Mouse (Mus musculus): ENCODE measurements around the gene Cyth1. TPM values are rescaled to one million over a fixed set of nuclear protein-coding genes. Genes with fewer than 3 reads are reported as not detected.

The Cyth1 gene
- polyA plus RNA-seq, 1 experiment from 2014 or later, result 12.2 TPM

DNA sequence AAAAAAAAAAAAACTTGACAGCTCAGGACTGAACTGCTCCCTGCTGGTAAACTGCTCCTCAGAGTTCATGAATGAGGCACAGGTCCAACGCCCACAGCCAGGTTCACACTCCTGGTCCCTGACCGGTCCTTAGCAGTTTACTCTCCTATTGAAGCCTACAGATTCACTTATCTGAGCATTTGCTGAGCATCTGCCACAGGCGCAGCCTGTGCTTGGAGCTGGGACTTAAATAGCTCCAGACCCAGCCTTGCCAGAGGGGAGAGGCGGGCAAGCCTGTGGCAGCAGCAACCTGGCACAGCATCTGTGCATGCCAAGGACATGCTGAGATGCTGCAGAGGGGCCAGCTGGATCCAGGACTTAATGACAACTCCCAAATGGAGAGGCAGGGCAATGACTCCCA, 38.3 kb downstream of the Cyth1 start:
- no peak for ATAC-seq (ENCODE audit: insufficient read depth, low FRiP score)
- Histone ChIP-seq H3K9me3 (replicated peaks; ENCODE audit: control insufficient read depth, low read length) (no peaks in the 10 kb centered on the region), H3K4me1 (ENCODE audit: control insufficient read depth, insufficient read depth, low read length) (peaks cover 50% of the 10 kb centered on the region), H3K27ac (ENCODE audit: low read length) (no peak overlapping the region), H3K36me3 (ENCODE audit: control insufficient read depth, insufficient read depth, low read length) (no peaks in the 10 kb centered on the region), H3K9ac (ENCODE audit: low read length) (no peak overlapping the region), H3K4me3 (replicated peaks; ENCODE audit: low read length) (no peak overlapping the region), H3K4me2 (ENCODE audit: low read depth, low read length) (no peak overlapping the region), H3K27me3 (ENCODE audit: control insufficient read depth, insufficient read depth, low read length) (no peaks in the 10 kb centered on the region)
- 85% methylated on average over 4 of the region's 4 CpGs for WGBS

DNA sequence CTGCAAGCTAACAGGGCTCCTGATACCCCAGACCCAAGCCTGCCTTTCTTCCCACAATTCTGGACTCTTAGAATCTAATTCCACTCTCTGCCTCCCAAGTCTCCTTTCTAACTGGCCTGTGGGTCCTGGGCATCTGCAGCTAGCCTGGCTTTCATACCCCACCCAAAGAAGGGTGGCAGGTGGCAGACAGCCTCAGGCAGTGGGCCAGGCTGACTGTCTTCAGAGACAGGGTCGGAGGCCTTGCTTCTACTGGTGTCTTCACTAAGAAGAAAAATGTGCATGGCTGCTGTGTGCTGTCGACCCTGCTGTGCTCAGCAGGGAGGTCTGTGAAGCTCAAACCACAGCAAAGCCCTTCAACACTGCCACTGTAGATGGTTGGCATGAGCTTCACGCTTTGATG, 39.0 kb downstream of the Cyth1 start:
- WGBS, result 67% methylated on average over 3 of the region's 3 CpGs
- Histone ChIP-seq H3K4me3 (replicated peaks; ENCODE audit: low read length) (no peak overlapping the region), H3K9me3 (replicated peaks; ENCODE audit: control insufficient read depth, low read length) (no peaks in the 10 kb centered on the region), H3K36me3 (ENCODE audit: control insufficient read depth, insufficient read depth, low read length) (no peaks in the 10 kb centered on the region), H3K4me2 (ENCODE audit: low read depth, low read length) (no peak overlapping the region), H3K27me3 (ENCODE audit: control insufficient read depth, insufficient read depth, low read length) (no peaks in the 10 kb centered on the region), H3K4me1 (ENCODE audit: control insufficient read depth, insufficient read depth, low read length) (peaks cover 50% of the 10 kb centered on the region), H3K9ac (ENCODE audit: low read length) (no peak overlapping the region; the same call in 1 of the 2 replicates), H3K27ac (ENCODE audit: low read length) (no peak overlapping the region)
- no peak for ATAC-seq (ENCODE audit: insufficient read depth, low FRiP score)

DNA sequence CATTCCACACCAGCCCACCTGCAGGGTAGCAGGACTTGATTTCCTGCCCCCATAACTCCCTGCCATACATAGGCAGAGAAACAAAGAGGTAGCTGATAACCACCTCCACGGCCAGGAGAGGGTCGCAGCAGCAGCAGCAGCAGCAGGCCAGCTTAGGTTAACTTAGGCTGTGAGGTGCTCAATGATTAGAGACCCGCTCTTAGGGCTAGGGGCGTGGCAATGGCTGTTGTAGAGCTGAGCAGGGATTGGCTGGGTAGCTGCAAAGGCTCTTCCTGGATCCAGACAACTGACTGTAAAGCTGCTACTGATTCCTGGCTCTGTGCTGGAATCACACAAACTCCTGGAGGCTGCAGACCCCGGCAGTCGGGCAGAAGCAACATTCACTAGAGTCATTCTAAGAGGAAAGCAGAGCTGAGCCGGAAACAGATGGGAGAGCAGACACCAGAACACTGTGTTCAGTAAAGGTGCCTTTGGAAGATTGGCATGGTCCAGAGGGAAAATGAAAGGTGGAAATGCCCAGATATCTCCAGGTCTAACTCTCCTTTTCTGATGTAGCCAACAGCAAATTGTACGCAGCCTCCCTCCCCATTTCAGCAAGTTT, 39.6 kb downstream of the Cyth1 start:
- H3K4me1 ChIP-seq (ENCODE audit: control insufficient read depth, insufficient read depth, low read length), result peaks cover 50% of the 10 kb centered on the region
- H3K36me3 ChIP-seq (ENCODE audit: control insufficient read depth, insufficient read depth, low read length), result no peaks in the 10 kb centered on the region
- no peaks in the 10 kb centered on the region for H3K27me3 ChIP-seq (ENCODE audit: control insufficient read depth, insufficient read depth, low read length)
- WGBS, result 27% methylated on average over 8 of the region's 8 CpGs
- H3K27ac ChIP-seq (ENCODE audit: low read length), result peak overlapping the region; percentile 64
- H3K4me2 ChIP-seq (ENCODE audit: low read depth, low read length), result no peak overlapping the region
- ATAC-seq (ENCODE audit: insufficient read depth, low FRiP score), result peak; percentile 61; the same call in 1 of the 2 replicates
- H3K4me3 ChIP-seq (replicated peaks; ENCODE audit: low read length), result no peak overlapping the region
- no peaks in the 10 kb centered on the region for H3K9me3 ChIP-seq (replicated peaks; ENCODE audit: control insufficient read depth, low read length)
- peak overlapping the region; percentile 41; the same call in 1 of the 2 replicates for H3K9ac ChIP-seq (ENCODE audit: low read length)

DNA sequence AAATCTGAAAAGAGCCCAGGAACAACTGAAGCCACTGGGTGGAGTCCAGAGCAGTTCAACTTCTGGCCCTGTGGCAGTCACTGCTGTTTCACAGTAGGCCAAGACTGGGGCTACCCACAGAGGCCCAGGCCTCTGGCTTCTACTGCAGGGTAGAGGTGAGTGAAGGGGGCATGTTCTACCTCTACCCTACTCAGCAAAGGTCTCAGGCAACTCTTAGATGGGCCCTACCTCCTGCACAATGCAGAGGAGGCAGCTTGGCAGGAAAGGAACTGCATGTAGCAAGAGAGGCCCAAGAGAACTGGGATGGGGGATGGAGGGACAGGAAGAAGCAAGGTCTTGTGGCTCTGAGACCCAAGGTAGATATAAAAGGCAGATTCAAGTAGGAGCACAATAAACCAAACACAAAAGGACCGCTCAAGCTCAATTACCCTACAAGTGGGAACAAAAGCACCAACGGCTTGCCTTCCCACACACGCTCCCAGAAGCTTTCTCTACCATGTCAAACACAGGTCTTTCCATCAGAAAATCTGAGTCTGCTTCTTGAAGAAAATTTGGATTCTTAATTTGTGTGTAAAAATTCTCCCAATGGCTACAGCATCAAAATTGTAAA, 40.9 kb downstream of the Cyth1 start:
- H3K27ac ChIP-seq (ENCODE audit: low read length), result peak overlapping the region; percentile 30; the same call in 1 of the 2 replicates

DNA sequence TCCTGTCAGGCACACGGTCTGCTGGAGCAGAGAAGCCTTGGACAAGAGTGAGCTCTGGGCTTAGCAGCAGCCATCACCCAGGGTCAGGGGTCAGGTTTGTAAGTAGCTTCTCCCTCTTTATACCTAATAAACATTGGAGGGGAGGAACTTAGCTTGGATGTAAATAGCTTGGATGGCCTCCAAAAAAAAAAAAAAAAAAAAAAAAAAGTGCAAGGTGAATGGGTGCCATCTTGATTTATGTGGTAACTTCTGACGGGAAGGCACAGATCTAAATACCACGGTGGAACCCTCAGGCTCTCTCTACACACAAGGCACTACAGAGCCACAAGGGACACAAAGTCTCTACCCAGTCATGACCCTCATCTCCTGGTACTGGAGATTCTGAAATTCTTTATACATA, 42.1 kb downstream of the Cyth1 start:
- no peak overlapping the region for H3K4me3 ChIP-seq (replicated peaks; ENCODE audit: low read length)
- WGBS, result 41% methylated on average over 3 of the region's 3 CpGs
- H3K9me3 ChIP-seq (replicated peaks; ENCODE audit: control insufficient read depth, low read length), result no peaks in the 10 kb centered on the region
- no peak overlapping the region for H3K4me2 ChIP-seq (ENCODE audit: low read depth, low read length)
- H3K36me3 ChIP-seq (ENCODE audit: control insufficient read depth, insufficient read depth, low read length), result no peaks in the 10 kb centered on the region
- H3K27me3 ChIP-seq (ENCODE audit: control insufficient read depth, insufficient read depth, low read length), result no peaks in the 10 kb centered on the region
- ATAC-seq (ENCODE audit: insufficient read depth, low FRiP score), result no peak
- peaks cover 54% of the 10 kb centered on the region for H3K4me1 ChIP-seq (ENCODE audit: control insufficient read depth, insufficient read depth, low read length)
- no peak overlapping the region for H3K27ac ChIP-seq (ENCODE audit: low read length)
- H3K9ac ChIP-seq (ENCODE audit: low read length), result no peak overlapping the region

More for the DNA sequence above, 40.9 kb downstream of the Cyth1 start:
- Histone ChIP-seq H3K4me3 (replicated peaks; ENCODE audit: low read length) (no peak overlapping the region), H3K9me3 (replicated peaks; ENCODE audit: control insufficient read depth, low read length) (no peaks in the 10 kb centered on the region), H3K9ac (ENCODE audit: low read length) (no peak overlapping the region), H3K27me3 (ENCODE audit: control insufficient read depth, insufficient read depth, low read length) (no peaks in the 10 kb centered on the region), H3K4me2 (ENCODE audit: low read depth, low read length) (no peak overlapping the region), H3K36me3 (ENCODE audit: control insufficient read depth, insufficient read depth, low read length) (no peaks in the 10 kb centered on the region), H3K4me1 (ENCODE audit: control insufficient read depth, insufficient read depth, low read length) (peaks cover 53% of the 10 kb centered on the region)
- 83% methylated on average over 3 of the region's 3 CpGs for WGBS
- ATAC-seq (ENCODE audit: insufficient read depth, low FRiP score), result no peak

DNA sequence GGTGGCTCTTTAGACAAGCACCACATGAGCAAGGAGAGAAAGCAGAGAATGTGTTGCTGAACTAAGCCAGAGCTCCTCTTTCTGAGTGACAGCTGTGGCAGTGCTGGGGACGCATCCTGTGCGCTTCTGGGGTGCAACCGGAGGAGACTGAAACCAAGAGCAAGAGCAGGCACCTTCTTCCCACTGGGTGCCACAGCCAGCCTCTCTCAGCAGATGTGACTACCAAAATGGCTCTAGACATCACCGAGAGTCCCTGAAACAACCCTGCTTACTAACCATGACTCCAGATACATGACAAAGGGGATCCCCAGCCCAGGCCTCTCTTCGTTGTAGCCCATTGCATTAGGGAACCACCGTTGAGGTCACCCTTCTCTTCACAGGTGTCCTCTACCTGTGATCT, 44.9 kb downstream of the Cyth1 start:
- H3K36me3 ChIP-seq (ENCODE audit: control insufficient read depth, insufficient read depth, low read length), result no peaks in the 10 kb centered on the region
- no peak overlapping the region for H3K27ac ChIP-seq (ENCODE audit: low read length)
- H3K4me3 ChIP-seq (replicated peaks; ENCODE audit: low read length), result no peak overlapping the region
- no peaks in the 10 kb centered on the region for H3K27me3 ChIP-seq (ENCODE audit: control insufficient read depth, insufficient read depth, low read length)
- no peak overlapping the region for H3K4me2 ChIP-seq (ENCODE audit: low read depth, low read length)
- ATAC-seq (ENCODE audit: insufficient read depth, low FRiP score), result no peak
- peak overlapping the region; percentile 64 for H3K9ac ChIP-seq (ENCODE audit: low read length)
- 87% methylated on average over 6 of the region's 6 CpGs for WGBS
- peaks cover 54% of the 10 kb centered on the region for H3K4me1 ChIP-seq (ENCODE audit: control insufficient read depth, insufficient read depth, low read length)
- no peaks in the 10 kb centered on the region for H3K9me3 ChIP-seq (replicated peaks; ENCODE audit: control insufficient read depth, low read length)

DNA sequence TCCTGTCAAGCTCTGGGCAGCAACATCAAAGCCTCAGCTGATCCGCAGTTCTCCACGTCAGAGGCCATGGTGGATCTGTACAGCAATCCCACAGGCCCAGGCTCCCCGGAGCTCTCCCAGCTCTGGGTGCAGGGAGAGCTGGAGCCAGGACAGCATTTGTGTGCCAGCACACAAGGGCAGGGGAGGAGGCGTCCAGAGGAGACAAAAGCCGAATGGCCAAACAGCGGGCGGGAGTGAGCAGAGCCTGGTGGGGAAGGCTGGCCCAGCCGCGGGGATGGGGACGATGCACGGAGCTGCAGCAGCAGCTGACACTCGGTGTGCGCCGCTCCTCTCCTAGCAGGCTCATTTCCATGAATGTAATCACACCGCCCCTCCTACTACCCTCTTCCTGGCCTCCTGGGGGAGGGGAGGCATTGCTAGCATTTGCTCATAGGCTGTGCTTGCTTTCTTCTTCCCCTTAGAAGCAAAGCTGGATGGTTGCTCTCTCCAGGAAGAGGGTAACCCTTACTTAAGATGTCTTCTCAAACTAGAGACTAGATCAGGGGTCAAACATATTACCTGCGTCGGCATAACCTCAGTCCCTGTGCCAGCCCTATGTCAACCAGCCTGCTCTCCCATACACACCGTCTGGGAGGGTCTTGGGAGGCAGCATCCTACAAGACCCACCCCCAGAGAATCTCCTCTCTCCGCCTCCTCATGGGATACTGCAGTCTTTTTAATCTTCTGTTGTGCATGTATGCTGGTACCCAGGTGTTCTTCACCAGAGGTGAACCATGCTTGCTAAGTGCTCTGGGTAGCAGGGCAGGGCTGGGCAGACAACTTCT, 45.8 kb downstream of the Cyth1 start:
- no peaks in the 10 kb centered on the region for H3K9me3 ChIP-seq (replicated peaks; ENCODE audit: control insufficient read depth, low read length)
- H3K4me1 ChIP-seq (ENCODE audit: control insufficient read depth, insufficient read depth, low read length), result peaks cover 61% of the 10 kb centered on the region
- H3K27ac ChIP-seq (ENCODE audit: low read length), result peak overlapping the region; percentile 82
- no peaks in the 10 kb centered on the region for H3K27me3 ChIP-seq (ENCODE audit: control insufficient read depth, insufficient read depth, low read length)
- H3K4me3 ChIP-seq (replicated peaks; ENCODE audit: low read length), result peak overlapping the region; percentile 41
- 5% methylated on average over 19 of the region's 19 CpGs for WGBS
- peak; percentile 82 for ATAC-seq (ENCODE audit: insufficient read depth, low FRiP score)
- peak overlapping the region; percentile 59 for H3K4me2 ChIP-seq (ENCODE audit: low read depth, low read length)
- H3K9ac ChIP-seq (ENCODE audit: low read length), result peak overlapping the region; percentile 64
- H3K36me3 ChIP-seq (ENCODE audit: control insufficient read depth, insufficient read depth, low read length), result no peaks in the 10 kb centered on the region

DNA sequence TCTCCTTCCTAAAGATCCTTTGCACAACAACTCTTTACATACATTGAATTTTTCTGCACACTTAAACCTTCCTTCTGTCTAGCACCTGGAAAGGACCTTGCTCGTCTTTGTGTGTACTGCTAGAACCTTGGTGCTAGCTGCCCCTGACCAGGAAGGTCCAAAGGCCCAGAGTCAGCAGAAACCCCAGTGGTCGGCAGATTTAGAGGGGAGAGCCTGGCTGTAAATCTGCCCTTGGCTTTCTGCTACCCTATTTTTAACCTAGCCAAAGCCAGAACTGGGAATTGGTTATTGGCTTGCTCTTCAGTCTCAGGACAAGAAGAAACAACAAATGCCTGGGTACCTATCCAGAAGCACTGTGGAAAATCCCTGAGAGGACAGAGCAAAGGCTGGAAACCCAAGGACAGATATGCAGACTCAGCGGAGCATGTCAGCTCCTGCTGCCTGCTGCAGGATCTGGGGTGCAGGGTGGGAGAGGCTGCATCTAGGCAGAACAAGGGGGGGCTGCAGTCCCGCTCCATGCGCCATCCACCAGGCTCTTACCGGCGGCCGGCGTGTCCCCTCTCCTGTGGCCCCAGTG, 46.5 kb downstream of the Cyth1 start:
- Histone ChIP-seq H3K27me3 (ENCODE audit: control insufficient read depth, insufficient read depth, low read length) (no peaks in the 10 kb centered on the region), H3K9ac (ENCODE audit: low read length) (peak overlapping the region; percentile 64), H3K9me3 (replicated peaks; ENCODE audit: control insufficient read depth, low read length) (no peaks in the 10 kb centered on the region), H3K27ac (ENCODE audit: low read length) (peak overlapping the region; percentile 82), H3K4me1 (ENCODE audit: control insufficient read depth, insufficient read depth, low read length) (peaks cover 60% of the 10 kb centered on the region), H3K36me3 (ENCODE audit: control insufficient read depth, insufficient read depth, low read length) (no peaks in the 10 kb centered on the region), H3K4me3 (replicated peaks; ENCODE audit: low read length) (peak overlapping the region; percentile 41), H3K4me2 (ENCODE audit: low read depth, low read length) (peak overlapping the region; percentile 59)
- 26% methylated on average over 9 of the region's 9 CpGs for WGBS
- ATAC-seq (ENCODE audit: insufficient read depth, low FRiP score), result peak; percentile 59
